Mouse (Mus musculus) megakaryocyte progenitor cell, adult 5-6 weeks (primary cell): Measurements from ENCODE around the gene Med20. TPM values are rescaled to one million over a fixed set of nuclear protein-coding genes. Genes with fewer than 3 reads are reported as not detected.
A peak's percentile ranks its signal among the peaks of the same experiment; 100 is the strongest.
"Not testable (repeated sequence)": the region's sequence is repeated elsewhere in the genome, so short reads cannot be mapped to it uniquely, and the experiment has no call there.

Experiments
- ATAC-seq: replicated peaks from 2 replicates; pipeline ENCODE4 v1.8.0; 2016; ENCODE audit warnings: mild to moderate bottlenecking, moderate TSS enrichment, inconsistent platforms; ENCODE audit not compliant: poor library complexity
- total RNA-seq, 2 experiments: library from RNA; stranded (forward) in 1 of 2; stranded (reverse) in 1 of 2; fragments of 157-497, 149-512 nt in 1 of 2; fragments of 200-1000 nt in 1 of 2; gene quantifications; 2 replicates each; pipeline versions ENCODE4 v1.2.3 to v1.2.4; 2015 to 2017

Gene Med20
- total RNA-seq, 2 experiments from 2014 or later = 23.8 to 40.7 TPM

- ATAC-seq = no peak
Measured at GRCm38 (mm10) chr17:47625088-47625487, 13.7 kb downstream of the Med20 start.

DNA sequence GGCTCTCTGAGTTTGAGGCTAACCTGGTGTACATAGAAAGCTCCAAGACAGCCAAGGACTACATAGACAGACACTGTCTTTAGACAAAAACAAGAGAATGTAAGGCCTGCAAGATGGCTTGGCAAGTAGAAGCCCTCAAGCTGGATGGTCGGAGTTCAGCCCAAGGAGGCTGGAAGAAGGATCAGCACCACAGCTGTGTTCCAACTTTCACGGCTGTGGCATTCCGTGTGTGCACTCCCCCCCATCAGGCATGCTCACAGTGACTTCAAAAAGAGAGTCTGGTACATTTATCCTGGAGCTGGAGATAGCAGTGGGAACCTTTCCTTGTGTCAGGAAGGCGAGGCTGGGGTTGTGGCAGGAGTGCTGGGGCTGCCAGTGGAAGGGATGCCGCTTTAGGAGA, 14.6 kb downstream of the Med20 start:
- no peak for ATAC-seq

DNA sequence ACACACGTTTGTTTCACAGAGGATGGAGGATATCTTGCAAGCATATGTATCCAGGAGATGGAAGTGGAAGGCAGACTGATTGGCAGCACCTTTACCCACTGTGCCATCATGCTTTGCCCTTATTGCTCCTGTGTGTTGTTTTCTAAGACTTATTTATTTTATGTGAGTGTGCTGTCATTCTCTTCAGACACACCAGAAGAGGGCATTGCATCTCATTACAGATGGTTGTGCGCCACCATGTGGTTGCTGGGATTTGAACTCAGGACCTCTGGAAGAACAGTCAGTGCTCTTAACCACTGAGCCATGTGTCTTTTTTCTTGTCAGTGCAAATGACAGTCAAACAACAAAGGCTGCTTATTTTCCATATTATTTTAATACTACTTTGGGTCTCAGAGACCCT, 16.4 kb downstream of the Med20 start:
- no peak for ATAC-seq

GRCm38 (mm10) chr17:47628851-47629676, 17.7 kb downstream of the Med20 start:
- ATAC-seq = peak; percentile 91

DNA sequence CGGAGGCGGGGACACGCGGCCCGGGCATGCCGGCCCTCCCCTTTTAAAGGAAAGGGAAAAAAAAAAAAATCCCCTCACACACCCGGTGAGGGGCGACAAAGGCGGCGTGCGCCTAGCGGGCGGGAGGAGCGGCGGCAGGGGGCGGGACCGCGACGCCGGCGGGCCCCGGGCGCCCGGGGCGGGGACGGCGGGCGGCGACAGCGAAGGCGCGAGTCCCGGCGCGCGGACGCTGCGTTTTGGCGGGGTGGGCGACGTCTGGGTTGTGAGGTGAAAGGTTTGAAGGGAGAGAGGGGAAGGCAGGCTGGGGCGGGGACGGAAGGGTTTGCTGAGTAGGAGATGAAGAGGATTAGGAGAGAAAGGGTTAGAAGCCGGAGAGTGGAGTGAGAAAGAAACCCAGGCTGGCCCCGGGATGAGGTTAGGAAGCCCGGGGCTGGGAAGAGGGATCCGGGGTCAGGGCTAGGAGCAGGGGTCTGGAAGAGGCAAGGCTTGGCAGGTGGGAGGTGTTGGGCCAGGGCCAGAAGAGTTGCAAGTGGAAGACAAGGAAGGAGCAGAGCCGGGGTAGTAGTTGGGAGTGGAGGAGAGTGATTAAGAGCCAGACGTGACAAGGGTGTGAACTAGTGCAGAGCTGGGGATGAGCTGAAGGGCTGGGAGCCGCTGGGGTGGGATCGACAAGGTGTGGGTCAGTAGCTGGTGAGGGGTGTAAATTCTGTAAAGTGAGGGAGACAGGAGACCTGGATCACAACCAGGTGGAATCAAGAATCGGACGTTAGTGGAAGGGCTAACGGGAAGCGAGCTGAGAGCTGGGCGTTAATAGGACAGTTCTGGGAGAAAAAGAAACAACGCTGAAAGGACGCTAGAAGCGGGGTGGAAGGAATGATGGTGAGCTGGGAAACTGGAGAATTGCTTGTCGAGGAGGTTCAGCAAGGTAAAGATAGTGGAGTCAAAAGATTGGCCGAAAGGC, 18.6 kb downstream of the Med20 start:
- ATAC-seq = peak; percentile 17

GRCm38 (mm10) chr17:47630678-47631065, 19.3 kb downstream of the Med20 start, which contains the start of gene Usp49:
TSS of gene Usp49 (plus strand) at chr17:47630690.
- no peak for ATAC-seq

DNA sequence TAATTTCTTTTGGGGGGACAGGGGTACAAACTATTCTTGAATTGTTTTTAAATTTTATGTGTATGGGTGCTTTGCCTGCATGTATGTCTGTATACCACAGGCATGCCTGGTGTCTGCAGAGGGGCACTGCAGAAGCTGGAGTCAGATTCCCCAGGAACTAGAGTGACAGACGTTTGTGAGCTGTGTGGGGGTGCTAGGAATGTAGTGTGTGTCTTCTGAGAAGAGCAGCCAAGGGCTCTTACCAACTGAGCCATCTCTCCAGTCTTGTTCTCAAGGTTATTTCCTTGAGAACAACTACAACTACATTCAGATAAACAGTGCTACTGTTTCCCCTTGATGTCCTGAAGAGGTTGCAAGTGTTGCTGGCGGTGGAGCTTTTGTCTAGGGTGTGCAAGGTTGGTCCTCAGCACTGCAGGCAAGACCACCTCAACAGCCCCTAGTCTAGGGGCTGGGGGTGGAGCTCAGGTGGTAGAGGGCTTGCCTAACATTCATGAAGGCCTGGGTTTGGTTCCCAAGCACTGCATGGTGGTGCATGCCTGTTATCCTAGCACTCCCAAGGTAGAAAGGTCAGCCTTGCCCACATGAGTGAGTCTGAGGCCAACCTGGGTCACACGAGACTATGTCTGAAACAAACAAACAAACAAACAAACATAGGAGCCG, 20.9 kb downstream of the Med20 start:
- no peak for ATAC-seq

GRCm38 (mm10) chr17:47633999-47634770, 22.8 kb downstream of the Med20 start:
- ATAC-seq = no peak

DNA sequence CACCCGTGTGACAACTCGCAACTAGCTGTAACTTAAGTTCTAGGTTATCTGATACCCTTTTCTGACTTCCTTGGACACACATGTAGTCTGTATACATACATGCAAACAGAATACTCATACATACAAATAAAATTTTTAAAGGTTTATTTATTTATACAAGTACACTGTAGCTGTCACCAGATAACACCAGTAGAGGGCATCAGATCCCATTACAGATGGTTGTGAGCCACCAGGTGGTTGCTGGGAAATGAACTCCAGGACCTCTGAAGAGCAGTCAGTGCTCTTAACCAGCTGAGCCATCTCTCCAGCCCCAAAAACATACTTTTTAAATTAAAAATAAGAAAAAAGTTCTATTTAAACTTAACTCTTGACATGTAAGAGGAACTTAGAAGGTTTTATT, 31.6 kb downstream of the Med20 start:
- no peak for ATAC-seq

- peak; percentile 100 for ATAC-seq
Measured at GRCm38 (mm10) chr17:47646683-47647082, 35.3 kb downstream of the Med20 start.

DNA sequence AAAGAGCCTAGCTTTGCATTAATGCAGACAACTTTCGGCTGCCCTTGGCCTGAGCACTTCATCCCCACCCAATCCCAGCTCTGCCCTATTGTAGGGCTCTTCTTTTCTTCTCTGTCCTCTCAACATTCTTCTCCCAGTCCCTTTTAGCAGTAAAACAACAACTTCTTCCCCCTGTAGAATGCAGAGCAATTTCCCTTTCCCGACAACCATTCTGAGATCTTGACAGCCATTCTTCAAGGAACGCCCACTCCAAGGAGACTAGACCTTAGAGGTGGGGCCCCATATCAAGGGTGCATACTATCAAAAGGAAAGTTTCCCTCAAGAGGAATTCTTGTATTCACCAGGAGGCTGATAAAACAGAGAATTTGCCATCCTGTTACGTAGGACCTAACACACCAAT, 37.6 kb downstream of the Med20 start:
- ATAC-seq = no peak

DNA sequence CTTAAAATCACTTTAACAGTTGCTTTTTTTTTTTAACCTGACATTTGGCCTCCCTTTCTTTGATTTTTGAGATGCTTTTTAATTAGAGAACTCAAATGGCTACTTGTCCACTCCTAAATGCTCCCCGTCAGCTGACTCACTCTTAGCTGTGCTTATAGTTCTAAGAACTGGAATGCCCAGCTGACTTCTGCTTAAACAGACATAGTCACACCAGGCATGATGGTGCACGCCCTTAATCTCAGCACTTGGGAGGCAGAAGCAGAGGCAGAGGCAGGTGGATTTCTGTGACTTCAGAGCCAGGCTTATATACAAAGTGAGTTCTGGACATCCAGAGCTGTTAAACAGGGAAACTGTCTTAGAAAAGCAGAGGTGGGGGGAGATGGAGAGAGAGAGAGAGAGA, 40.6 kb downstream of the Med20 start:
- ATAC-seq = no peak

DNA sequence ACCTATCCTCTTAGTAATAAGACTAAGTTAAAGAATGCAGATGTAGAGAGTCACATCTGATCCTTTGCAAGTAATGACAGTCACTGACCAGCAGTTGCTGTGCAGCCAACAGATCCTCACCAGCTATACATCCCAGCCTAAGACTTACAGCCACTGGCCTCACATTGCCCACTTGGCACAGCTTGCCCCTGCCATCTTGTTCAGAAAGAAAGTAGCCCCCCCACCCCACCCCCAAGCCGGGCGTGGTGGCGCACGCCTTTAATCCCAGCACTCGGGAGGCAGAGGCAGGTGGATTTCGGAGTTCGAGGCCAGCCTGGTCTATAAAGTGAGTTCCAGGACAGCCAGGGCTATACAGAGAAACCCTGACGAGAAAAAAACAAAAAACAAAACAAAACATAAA, 43.0 kb downstream of the Med20 start:
- ATAC-seq = not testable (repeated sequence)

DNA sequence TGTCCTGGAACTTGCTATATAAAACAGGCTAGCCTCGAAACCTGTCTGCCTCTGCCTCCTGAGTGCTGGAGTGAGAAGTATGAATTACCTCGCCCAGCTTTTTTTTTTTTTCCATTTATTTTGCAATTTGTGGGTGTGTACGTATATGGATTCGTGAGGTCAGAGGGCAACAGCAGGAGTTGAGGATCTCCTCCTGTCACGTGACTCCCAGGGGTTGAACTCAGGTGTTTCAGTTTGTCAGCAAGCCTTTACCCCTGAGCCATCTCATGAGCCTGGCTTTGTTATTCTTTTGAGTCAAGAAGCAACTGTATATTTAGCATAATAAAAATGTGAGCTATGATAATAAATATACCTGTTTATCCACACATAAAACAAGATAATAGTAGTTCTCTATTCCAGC, 44.3 kb downstream of the Med20 start:
- no peak for ATAC-seq

DNA sequence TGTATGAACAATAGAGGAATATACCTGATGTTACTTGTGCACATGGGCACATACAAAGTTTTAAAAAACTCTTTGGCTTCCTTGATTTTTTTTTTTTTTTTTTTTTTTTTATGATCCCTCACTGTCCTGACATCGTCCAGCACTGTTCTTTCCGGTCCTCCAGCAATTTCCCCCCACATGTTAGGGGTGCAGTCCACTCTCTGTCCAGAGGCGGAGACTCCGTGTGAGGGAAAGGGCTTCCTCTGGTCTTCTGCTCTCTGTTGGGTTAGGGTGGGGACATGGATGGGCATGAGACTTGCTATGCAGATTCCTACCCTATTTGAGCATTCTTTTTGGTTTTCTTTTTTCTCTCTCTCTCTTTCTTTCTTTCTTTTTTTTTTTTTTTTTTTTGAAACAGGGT, 46.5 kb downstream of the Med20 start:
- no peak for ATAC-seq

- no peak for ATAC-seq
Measured at GRCm38 (mm10) chr17:47658741-47659243, 47.4 kb downstream of the Med20 start.

DNA sequence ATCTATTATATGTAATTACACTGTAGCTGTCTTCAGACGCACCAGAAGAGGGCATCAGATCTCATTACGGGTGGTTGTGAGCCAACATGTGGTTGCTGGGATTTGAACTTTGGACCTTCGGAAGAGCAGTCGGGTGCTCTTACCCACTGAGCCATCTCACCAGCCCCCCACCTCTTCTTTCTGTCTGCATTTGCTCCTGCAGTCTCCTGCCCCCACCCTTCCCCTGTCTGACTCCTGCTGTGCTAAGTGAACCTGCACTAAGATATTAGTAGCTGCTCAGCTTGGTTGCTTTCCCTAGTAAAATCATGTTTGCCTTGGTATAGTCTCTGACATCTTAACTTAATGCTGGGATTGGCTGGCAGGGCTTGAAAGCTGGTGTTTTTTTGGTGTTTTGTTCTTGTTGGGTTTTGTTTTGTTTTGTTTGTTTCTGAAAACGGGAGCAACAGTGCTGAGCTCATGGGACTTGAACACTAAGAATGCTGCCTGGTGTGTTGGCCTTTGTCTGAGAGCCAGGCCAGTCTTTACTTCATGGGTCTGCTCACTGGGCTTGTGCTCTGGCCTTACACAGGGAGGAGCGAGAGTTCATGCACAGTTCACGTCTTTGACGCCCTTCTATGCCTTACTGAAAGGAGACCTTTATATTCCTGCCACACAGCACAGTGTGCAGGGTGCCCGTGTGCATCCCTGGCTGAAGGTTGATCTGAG, 51.8 kb downstream of the Med20 start:
- ATAC-seq = no peak

DNA sequence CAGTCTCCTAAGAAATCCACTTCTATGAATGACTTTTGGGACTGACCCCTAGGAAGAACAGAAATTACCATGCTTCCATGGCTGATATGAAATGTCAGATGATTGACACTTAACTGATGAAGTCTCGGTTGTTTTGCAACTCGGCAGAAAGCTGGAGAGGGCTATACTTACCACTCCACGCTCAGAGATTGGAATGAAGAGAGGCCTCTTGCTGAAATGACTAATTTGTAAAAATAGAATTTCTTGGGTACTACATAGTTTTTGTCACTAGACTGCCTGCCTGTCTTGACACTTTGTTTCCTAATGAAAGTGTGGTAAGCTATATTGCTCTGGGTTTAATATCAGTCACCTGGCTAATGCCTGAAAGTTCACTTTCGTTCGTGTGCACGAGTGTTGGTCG, 53.1 kb downstream of the Med20 start:
- ATAC-seq = no peak

DNA sequence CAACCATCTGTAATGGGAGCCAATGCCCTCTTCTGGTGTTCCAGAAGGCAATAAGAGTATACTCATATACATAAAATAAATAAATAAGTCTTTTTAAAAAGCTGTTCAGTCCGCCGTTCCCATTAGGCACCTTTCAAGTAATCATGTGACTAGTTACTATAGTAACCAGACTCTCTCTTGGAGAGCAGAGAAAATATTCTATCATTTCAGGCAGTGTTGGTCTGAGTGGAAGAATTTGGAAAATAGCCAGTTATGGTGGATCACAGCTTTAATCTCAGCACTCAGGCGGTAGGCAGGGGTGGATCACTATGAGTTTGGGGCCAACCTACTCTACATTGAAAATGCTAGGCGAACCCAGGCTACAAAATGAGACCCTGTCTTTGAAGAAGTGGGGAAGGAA, 57.8 kb downstream of the Med20 start:
- no peak for ATAC-seq

- no peak for ATAC-seq
Measured at GRCm38 (mm10) chr17:47671988-47672310, 60.6 kb downstream of the Med20 start.
